Mouse (Mus musculus) stomach, postnatal 0 days (tissue): ENCODE measurements around the gene Slc23a4.

Experiments used
- CTCF ChIP-seq: IDR thresholded peaks from 2 replicates; pipeline ENCODE4 v1.5.1; 2016; ENCODE audit warnings: antibody characterized with exemption, low read depth, mild to moderate bottlenecking, moderate library complexity
- EP300 ChIP-seq: optimal IDR thresholded peaks from 2 replicates; pipeline ENCODE3; 2016; ENCODE audit warnings: antibody characterized with exemption

- TF ChIP-seq CTCF, result peak; percentile 33
- TF ChIP-seq EP300, result no peak
These were observed 7.5 kb downstream of the Slc23a4 start for GRCm38 (mm10) chr6:34980661-34981060.
